Mouse (Mus musculus) cerebellum, adult 2 months (tissue): Measurements from ENCODE around the gene 4930572O03Rik.
"Not testable (repeated sequence)": the region's sequence is repeated elsewhere in the genome, so short reads cannot be mapped to it uniquely, and the experiment has no call there.

Source experiments
- CTCF ChIP-seq: fragments of 200-500 bp; IDR thresholded peaks from 2 replicates; pipeline ENCODE4 v1.5.1; 2011; ENCODE audit warnings: low read depth, mild to moderate bottlenecking, control low read depth, low read length, moderate library complexity, borderline replicate concordance; ENCODE audit not compliant: insufficient read depth
- POLR2A ChIP-seq: fragments of 200-500 bp; IDR thresholded peaks from 2 replicates; pipeline ENCODE4 v1.6.1; 2011; ENCODE audit warnings: low read length, control low read depth, borderline replicate concordance; ENCODE audit not compliant: insufficient read depth

DNA sequence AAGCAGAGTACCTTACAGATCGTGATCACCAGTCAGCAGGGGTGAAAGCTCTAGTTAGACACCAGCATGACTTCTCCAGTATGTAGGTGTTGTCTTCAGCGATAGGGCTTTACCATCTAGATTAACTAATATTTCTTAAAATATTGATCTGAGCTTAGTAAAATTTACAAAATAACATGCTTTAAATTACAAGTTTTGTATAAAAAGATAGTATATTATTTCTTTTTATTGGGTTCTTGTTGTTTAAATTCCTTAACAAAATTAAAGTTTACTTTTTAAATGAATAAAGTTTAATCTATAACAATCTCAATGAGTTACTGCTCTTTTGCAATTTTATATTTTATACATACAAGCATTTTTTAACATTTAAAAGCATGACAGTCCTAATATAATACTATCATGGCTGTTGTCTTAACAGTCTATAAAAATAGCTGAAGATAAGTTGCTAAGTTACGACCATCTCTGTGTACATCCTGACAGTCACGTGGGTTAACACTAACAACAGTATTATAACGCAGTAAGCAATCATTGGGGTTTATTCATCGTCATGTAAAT is 32.9 kb upstream of the 4930572O03Rik start:
- not testable (repeated sequence) for TF ChIP-seq POLR2A, CTCF
